Mouse (Mus musculus) brain, embryonic 14.5 days (tissue): ENCODE measurements around the gene Efnb3.

Source experiments
- CTCF ChIP-seq: fragments of 200-500 bp; IDR thresholded peaks from 2 replicates; pipeline ENCODE4 v1.5.1; 2012; ENCODE audit warnings: inconsistent platforms, mild to moderate bottlenecking, moderate library complexity, borderline replicate concordance; ENCODE audit not compliant: insufficient read depth, insufficient read length; ENCODE audit errors: extremely low read depth
- POLR2A ChIP-seq: fragments of 200-500 bp; IDR thresholded peaks from 2 replicates; pipeline ENCODE4 v1.6.1; 2012; ENCODE audit warnings: mild to moderate bottlenecking, inconsistent platforms, borderline replicate concordance; ENCODE audit not compliant: poor library complexity, insufficient read depth, insufficient read length, severe bottlenecking; ENCODE audit errors: extremely low read depth

DNA sequence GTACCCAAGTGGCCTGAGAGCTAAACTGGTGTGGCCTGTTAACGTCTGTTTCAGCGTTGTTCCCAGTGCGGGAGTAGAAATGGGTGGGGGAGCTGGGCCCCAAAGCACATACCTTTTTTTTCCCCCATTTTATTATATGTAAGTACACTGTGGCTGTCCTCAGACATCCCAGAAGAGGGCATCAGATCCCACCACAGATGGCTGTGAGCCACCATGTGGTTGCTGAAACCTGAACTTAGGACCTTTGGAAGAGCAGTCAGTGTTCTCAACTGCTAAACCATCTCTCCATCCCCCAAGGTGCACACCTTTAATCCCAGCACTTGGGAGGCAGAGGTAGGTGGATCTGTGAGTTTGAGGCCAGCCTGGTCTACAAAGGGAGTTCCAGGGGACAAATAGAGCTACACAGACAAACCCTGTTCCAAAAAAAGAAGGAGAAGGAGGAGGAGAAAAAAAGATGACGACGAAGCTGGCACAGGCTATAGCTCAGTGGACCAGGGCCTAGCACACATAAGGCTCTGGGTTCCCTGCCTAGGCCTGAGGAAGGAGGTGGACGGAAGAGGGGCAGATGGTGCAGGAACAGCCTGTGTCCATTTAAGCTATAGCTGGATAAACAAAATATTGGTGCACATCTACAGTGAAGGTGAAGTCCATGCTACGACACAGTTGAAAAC, 27.4 kb downstream of the Efnb3 start:
- TF ChIP-seq CTCF: no peak
- TF ChIP-seq POLR2A: no peak
